Mouse (Mus musculus) T-helper 2 cell (primary cell): ENCODE measurements around the gene Mad1l1.

Source experiments
- in situ Hi-C: fragments of 300-600 bp; cut with MboI, MseI; formaldehyde crosslinking; loops from one replicate; pipeline ENCODE4 v1.15.1; 2025; ENCODE audit warnings: high pct_unique_total_duplicates

Gene Mad1l1

DNA sequence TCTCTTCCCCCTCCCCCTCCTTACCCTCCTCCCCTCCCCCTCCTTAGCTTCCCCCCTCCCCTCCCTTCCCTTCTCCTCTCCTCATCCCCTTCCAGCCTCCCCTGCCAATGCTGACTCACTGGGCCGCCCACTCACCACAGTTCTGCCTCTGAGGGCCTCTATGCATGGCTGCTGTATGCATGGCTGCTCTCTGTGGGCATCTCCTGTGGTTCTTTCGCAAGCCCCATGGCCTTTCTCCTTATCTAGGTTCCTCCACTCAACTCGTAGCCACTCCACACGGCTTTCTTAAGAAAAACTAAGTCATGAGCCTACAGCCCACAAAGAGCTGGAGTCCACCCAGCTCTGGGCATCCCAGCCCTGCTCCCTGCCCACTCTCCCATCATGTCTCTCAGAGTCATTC, 172.1 kb downstream of the Mad1l1 start:
- in situ Hi-C loops, result no loop called here

DNA sequence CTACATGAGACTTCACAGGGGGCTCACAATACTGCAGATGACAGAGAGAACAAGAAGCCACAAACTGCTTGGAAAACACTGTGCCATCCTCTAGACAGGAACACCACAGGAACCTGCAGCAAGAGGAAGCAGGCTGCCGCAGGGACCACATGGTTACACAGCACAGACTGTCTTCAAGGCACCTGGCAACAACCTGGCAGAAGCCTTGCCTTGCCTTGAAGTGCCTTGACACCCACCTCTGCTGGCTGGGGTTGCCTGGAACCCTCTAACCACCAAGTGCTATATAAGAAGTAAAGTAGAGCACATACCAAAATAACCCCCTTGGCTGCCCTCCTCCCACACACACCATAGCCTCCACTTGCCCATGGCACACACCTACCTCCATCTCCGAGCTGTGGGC, 177.8 kb downstream of the Mad1l1 start:
- in situ Hi-C loops, result no loop called here

DNA sequence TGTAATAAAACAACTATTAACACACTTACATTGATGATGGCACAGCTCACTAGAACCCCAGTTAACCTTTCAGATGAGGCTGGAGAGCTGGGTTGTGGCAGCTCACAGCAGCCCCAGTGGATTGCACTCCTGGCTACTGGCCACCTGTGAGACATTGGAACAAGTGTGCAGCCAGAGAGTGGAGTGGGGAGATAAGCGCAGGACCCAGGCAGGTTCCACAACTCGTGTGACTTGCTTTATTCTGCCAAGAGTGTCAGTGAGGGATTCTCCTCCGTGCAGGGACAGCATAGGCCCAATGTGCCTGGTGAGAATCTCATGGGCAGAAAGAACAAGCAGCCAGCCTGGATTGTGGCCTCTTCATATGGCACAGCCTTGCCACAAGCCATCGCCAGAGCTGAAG, 180.0 kb downstream of the Mad1l1 start:
- in situ Hi-C loops, result no loop called here

DNA sequence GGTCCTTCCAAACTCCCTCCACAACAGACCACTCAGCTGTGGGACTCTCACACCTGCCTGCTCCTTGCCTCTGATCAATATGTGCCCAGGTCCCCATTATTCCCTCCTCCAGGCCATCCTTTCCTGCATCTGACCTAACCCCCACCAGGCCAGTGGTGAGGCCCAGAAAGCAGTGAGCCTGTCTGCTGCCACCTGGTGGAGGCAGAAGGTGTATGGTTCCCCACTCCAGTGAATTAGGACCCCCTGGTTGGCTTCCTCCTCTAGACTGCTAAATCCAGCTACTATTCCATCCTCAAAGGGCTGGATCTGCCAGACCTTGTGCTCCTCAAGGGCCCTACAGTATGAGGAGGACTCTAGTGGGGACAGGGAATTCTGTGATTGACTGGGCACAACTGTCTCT, 181.1 kb downstream of the Mad1l1 start:
- in situ Hi-C loops, result no loop called here

DNA sequence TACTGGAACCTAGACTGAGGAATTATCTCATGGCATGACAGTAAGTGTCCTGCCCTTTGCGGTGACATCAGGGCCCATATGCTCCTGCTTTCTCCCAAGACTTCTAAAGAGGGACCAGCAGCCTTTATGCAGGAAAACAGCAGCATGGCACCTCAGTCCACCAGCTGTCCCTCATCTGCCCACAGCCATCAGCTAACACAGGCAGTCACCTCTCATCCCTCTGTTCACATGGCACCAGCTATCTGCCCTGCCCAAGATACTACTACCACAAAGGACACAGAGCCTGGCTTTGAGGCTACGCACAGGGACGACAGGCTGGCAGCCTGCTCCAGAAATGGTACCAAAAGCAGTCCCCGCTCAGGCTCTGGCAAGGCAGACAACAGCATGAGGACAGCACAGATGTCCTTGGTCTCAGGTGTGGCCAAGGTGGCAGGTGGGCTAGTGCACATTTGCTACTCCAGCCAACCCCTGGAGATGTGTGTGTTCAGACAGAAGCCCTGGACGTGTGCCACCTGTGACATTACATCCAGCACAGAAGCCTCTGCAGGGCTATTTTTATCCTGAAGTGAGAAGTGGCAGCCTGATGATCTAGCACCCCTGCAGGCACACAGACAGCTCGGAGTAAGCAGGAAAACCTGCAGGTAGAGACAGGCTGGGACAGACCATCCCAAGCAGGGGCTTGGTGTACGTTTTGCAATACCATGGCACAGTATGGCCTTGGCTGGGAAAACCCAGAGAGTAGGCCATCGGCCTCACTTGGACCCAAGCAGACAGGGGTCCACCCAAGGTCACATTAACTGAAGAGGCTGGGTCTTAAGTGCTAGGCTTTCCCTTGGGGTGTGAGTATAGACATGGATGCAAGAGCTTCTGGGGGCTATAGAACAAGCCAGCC, 185.4 kb downstream of the Mad1l1 start:
- in situ Hi-C loops, result no loop called here

DNA sequence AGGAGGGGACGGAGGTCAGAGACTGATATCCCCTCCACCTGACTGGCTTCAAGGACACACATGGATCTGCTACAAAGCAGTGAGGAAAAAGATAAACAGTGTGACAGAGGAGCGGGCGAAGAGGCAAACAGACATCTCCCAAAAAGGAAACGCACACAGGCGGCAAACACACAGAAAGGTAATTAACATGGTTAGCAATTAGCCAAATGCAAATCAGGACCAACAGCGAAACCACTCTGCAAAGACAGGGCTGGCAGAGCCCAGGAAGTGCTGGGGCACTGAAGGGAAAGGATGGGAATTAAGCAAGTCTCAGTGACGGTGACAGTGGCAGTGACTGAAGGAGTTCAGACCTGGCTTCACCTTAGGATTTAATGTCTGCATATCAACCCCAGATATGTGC, 187.3 kb downstream of the Mad1l1 start:
- in situ Hi-C loops, result no loop called here

DNA sequence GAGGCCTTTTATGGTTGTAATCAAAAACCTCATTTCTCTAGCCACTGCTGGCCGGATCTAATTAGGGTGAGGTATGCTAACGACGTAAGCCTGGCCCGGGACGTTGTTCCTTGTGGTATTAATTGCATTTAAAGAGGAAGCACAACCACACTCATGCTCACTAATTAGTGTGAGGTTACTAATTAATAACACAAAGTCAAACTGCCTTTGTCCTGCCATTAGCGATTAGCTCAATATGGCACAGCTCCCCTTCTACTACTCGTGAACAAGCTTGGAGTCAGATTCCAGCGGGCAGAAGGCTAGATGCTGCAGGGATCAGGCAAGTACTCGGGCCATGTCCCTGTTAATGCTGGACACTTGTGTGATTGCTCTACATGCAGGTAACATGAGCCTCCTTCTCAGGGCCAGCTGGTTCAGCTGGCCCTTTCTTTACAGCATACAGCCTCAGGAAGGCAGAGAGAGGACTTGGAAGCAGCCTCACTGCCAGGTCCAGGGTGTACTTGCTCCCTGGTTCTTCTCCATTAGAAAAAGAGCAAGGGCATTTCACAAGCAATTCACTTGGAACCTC, 192.9 kb downstream of the Mad1l1 start:
- in situ Hi-C loops, result no loop called here

DNA sequence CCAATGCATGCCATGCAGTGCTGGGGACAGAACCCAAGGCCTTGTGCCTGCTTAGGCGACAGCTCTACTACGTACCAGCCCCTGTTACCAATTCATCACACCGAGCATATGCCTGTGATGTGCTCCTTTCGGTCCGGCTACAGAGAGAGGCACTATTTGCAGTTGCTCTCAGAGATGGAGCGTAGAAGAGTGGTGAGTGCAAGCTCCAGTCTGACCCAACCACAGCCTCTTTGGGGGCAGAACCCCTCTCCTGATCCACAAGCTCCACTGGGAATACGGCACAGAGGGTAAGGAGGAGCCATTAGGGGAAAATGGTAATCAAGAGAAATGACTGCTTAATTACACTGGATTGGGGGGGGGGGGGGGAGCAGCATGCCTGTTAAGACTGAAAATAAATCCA, 193.4 kb downstream of the Mad1l1 start:
- in situ Hi-C loops, result no loop called here

DNA sequence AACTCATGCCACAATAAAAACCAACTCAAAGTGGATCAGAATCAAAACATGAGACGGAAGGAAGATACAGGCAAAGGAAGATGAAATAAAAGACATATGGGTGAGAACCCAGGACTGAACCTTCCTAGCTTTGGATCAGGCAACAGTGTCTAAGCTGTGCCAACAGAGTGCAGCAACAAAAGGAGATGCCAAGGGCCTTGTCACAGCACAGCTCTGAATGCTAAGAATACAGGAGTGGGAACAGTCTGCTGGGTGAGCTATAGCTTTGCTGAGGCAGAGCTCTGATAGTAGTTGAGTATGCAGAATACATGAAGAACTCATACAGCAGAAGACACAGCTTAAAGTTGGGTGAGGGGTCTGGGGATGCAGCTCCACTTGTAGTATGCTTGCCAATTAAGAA, 196.7 kb downstream of the Mad1l1 start:
- in situ Hi-C loops, result no loop called here

DNA sequence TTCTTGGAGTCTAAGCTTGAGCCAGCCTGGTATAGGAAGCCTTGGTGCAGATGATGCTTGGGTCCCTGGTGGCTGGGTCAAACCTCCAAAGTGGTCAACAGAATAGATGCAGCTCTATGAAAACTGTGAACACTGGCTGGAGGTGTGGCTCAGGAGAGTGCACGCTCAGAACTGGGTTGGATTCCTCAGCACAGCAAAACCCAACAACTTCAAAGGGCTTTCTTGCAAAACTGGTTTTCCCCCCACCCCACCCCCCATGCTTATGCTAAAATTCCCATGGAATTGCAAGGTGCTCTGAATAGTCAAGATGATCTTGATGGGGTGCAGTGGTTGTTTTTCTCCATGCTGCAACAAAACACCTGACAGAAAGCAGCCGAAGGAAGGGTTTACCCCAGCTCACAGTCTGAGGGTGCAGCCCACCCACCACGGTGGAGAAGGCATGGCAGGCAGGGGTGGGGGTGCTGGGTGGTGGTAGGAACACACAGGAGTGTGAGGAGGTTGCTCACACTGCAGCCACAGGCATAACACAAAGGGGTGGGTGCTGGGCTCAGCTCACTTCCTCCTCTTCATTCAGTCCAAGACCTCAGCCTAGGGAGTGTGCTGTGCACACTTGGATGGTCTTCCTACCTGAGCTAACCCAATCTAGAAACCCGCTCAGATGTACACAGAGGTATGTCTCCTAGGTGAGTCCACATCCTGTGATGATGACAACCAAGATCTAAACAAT, 197.5 kb downstream of the Mad1l1 start:
- in situ Hi-C loops, result no loop called here

DNA sequence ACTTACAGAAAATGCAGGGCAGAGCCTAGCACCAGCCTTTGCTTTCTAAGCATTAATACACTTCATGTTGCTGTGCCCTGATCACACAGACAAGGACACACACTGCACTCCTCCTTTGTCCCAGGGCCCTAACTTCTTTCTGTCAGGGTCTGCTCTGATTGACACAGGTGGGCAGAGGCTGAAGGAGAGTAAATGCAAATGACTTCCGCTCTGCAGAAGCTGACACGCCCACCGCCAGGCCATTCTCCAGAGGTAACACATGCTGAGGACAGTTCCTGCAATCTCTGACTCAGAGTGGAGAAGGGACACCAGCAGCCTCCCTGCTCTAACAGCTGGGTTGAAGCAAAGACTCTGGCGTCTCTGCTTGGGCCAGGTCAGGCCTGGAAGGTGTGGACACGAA, 198.2 kb downstream of the Mad1l1 start:
- in situ Hi-C loops, result no loop called here

DNA sequence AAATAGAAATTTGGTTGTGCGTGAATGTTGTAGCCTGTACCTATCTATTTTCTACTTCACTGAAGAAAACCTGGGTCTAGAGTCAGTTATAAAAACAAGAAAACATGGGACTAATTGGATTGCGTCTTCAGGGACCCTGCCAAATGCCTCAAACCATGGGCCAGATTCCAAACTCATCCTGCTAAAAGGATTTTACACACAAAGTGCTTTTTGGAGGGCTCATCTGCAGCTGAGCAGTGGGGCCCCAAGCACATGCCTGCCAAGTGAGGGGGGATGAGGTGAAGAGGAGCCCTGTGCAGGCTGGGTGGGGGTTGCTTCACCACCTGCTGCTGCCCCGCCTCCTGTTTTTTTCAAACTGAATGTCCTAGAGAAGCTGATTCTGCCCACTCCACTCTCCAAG, 199.4 kb downstream of the Mad1l1 start:
- in situ Hi-C loops, result no loop called here

DNA sequence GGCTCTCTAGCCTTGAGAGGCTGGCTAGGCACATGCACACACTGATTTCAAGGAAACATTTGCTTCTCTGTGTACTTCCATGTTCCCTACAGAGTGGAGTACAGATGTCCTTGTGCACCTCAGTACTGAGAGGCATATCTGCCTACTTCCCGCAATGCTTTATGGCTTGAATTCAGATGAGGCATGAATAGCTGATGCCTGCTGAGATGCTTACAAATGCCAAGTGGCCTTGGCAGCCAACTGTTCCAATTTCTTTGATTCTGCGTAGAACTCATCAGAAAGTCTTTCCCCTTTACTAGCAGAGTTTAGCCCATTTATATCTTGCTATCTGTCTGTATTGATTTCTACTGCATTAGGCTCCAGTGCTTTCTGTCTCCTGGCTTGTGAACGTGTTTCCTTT, 202.4 kb downstream of the Mad1l1 start:
- in situ Hi-C loops, result no loop called here

DNA sequence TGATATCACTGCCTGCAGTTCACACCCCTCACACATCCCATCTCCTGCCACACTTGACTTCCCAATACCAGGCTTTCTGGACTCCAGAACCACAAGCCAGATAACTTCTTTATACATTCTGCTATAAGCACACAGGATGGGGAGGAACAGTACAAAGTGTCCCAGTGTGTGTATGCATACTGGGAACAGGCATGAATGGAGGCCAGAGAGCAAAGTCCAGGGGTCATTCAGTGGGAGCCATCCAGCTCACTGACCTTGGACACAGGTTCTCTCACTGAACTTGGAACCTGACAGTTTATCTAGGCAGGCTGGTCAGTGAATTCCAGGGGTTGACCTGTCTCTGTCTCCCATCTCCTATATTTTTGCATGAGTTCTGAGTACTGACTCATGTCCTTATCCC, 203.4 kb downstream of the Mad1l1 start:
- in situ Hi-C loops, result no loop called here

DNA sequence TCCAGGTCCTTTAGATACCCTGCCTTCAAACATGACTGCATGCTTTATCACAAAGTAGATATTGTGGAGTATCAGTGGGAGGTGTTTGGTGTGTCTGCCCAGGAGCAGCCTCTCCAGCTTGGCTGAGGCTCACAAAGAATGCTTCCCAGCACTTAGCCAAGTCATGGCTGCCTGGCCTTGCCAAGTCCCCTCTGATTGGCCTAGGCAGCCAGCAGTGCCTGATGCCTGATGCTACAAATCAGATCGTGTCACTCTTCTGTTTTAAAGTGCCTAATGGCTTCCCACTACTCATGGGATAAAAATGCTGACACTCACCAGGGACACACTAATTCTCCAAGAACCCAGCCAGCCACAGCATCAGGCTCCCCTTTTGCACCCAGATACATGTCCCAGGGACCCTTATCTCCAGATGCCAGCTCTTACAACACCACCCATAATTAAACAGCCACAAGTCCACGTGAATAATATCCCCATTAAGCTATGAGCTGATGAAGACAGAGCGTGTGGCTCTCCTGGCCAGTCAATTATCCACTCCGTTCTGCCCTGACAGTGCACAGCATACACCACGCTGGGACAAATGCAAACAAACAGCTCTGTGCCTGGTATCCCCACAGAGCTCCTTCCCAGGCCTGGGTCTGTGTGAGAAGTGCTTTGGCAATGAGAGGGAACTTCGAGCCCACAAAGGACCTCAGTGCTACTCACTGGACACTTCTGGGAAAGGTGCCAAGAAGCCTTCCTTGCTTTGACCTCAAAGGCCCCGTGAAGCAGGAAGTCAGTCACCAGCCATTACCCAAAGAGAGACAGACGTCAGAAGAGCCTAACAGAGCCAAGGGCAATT, 205.7 kb downstream of the Mad1l1 start:
- in situ Hi-C loops, result no loop called here

DNA sequence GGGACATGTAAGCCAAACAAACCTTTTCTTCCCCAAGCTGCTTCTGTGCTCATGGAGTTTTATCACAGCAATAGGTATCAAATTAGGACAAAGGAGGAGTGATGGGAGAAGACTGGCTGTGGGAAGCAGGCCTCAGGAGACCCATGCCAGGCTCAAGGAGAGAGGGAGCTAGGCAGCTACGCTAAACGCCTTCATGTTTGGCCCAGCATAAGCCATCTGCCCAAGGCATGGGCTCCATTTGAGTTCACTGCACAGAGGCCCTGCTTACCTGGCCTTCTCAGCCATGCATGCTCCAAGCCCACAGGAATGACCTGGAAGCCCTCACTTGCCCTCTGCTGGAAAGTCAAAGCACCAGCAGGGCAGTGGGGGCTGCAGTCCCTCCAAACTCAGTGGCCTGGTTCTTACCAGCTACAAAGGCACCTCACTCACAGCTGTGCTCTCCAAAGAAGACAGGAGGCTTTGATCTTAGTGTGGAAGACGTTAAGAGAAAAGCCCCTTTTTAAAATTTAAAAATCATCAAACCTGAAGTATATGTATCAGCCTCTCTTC, 206.8 kb downstream of the Mad1l1 start:
- in situ Hi-C loops, result no loop called here

DNA sequence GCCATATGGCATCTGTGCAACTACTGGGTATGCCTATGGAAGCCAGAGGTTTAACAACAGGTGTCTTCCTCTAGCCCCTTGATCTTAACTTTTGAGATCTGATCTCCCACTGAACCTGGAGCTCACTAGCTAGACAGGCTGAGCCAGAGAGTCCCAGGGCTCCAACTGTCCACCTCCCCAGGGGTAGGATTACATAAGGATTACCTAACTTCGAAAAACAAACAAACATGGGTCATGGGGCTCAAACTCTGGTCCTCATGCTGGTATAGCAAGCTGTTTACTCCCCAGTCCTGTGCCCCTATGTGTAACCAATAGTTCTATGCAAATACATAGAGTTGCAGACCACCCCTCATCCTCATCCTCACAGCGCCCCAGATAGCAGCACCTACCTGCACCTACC, 208.1 kb downstream of the Mad1l1 start:
- in situ Hi-C loops, result no loop called here

DNA sequence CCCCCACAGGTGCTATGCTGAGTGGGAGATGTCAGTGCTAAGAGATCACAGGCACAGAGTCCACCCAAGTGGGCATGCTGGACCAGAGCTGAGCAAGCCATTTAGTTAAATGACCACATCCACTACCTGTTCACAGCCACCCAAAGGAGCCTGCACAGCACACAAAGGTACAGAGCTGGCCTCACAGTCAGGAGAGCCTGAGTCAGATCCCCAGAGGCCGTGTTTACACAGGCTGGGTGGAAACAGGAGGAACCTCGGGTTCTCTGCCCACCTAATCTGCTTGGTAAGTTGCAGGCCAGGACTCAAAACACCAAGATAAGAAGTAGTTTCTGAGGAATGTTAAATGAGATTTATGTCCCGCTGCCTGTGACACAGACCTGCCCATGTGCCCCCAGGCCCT, 211.3 kb downstream of the Mad1l1 start:
- in situ Hi-C loops, result no loop called here

DNA sequence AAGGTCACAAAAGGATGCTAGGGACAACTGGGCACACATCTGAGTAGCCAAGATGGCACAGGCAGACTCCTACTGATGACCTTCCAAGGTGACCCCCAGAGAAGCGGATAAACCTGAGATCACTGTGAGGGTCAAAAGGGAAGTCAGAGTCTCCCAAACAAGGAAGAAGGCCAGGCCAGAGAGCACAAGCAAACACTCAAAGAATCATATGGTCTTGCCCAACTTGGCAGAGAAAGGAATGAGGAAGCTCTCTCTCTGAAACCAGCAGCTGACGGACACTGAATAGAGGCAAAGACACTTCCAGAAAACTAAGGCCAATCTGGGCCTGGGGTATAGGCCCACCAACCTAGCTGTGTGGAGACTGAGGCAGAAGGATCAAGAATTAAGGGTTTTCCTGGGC, 213.4 kb downstream of the Mad1l1 start:
- in situ Hi-C loops, result no loop called here

DNA sequence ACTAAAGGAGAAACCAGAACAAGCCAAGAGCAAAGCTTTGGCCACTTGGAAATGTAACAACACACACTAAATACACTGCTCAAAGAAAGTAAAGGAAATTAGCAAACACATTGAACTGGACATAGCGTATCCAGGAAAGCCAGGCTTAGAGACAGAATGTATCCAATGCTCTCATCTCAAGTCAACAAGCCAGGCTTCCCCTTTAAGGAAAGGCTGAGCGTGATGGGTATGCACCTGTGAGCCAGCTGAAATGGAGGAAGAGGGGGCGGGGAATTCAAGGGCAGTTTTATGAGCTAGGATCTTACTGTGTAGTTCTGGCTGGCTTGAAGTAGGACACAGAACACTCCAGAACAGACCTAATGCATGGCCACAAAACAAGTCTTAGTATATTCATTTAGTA, 215.3 kb downstream of the Mad1l1 start:
- in situ Hi-C loops, result no loop called here

DNA sequence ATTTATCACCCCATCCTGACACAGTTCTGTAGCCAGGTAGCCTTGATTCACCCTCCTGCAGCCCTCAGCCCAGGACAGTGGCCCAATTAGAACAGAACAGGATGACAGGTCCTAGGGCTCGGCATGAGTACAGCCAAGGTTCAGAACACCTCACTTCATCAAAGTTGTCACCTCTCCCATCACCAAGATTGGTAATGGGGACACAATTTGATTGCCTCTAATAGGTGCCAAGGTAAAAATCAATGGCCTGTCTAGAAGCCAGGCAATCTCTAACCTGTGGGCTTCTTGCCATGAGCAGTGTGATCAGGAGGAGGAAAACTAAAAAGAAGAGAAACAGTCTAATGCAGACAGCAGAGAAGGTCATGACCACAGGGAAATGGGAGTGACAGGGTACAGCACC, 216.5 kb downstream of the Mad1l1 start:
- in situ Hi-C loops, result no loop called here

DNA sequence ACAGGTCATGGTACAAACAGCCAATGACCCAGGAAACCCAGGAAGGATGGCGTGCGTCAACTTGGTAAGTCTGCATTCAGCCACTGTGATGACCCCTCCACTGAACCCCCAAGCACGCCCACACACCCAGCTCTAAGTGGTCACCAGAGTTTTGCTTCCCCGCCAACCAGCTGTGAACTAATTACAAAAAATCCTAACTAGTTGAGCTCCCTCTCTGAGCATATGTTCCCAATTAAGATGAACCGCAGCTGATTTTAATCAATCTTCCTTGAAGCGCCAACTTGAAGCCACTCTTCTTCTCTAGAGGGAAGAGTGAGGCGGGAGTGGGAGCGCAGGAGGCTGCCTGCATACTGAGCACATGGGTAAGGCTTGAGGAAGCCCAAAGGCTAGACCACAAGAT, 218.6 kb downstream of the Mad1l1 start:
- in situ Hi-C loops, result no loop called here
